Mouse (Mus musculus) frontal cortex, postnatal 36 days (tissue): ENCODE results near the gene Lyar.

Source experiments
- DNase-seq, 2 experiments: peaks; one replicate each; pipeline ENCODE4 v3.0.0; 2022; ENCODE audit warnings: low spot score in 2 of 2

Lyar gene

DNA sequence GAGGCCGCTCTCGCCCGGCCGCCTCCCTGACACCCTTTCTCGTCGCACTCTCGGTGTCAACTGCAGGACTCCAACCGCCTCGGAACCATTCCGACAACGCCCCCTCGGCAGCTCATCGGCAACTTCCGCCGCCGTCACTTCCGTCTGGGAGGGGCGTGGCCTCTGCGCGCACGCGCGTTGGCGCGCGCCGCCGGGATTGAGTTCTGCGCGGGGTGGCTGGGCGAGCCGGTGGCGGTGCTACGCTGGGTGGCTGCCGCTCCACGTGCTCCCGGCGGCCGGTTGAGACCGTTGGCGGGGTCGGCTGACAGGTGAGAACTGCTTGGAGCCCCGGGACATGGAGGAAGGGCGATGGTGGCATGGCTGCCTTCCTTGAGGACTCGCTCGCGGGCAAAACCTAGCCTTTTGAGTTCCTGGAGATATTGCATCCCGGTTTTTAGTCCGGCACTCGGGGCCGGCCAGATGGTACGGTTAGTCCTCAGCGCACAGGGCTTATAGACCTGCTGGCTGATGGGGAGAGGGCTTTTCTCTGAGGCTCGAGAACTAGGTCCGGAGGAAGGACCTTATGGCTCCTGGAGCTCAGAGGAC is at the start of gene Lyar, which contains the start of gene Zbtb49:
Lyar (plus strand) TSS at position 143 of the 585 bp plus-strand sequence.
Zbtb49 (minus strand) TSS at position 130 of the 585 bp plus-strand sequence.
- DNase-seq, result peak; percentile 94 to 95

DNA sequence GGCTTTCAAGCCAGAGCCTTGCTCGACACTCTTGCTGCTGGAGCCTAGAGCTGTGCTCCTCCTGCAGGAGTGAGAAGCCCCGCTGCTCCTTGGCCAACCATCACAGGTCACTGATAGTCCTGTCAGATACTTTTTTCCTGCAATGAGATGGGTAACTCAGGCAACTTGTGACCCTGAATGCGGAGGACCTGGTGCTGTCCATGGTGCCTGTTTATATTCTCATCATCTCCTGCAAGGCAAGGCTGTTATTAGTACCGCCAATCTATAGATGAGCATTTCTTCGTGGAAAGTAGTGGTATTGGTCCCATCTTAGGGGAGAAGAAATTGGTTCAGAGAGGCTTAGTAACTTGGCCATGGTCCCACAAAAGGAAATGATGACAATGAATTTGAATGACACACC is 46.5 kb upstream of the Lyar start:
- DNase-seq, result no peak

DNA sequence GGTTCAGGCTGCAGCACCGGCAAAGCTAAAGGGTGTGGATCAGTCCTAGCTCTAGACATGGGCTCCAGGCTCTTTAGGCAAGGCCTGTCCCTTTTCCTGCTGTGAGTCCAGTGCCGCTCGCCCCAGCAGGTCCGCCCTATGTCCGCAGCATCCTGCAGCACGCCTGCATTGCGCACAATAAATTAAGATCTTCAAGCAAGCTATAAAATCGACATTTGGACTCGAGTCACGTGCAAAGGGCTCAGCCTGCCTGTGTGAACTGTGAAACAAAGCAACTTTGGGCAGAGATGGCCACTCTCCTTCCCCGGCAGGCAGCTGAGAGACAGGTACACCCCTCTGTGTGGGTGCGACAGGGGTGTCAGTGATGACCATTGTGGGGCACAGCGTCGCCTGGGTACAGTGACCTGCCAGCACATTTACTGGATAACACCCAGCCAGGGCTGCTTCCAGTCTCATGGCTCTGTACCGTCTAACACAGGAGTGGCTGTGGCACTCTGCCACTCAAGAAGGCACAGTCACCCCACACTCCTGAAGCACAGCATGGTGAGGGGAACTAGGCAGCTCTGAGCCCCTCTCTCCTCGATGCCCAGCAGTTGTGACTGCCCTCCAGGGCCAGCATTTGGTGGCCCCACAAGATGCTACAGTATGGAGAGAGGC is 45.9 kb upstream of the Lyar start:
- DNase-seq, result no peak

DNA sequence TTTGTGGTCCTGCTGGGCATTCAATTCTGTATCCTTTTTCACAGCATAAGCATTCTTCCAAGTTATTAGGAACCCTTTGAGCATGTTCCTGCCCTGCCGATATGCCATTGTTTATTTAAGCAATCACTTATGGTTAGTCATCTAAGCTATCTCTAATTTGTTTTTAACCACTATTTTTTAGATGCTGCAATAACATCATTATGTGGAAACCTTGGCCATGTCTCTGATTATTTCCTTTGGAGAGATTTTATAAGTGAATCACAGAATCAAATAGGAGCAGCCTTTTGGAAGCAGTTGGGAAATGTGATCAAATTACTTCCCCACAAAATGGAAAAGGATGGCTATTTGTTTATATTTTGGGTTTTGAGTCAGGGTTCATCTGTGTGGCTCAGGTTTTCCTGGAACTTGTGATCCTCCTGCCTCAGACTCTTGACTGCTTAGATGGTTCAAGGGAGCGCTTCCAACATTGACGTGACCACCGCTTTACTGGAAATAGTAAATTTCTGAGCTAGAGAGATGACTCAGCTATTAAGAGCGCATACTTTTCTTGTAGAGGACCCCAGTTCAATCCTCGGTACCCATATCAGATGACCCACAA is 35.5 kb upstream of the Lyar start:
- DNase-seq, result no peak

DNA sequence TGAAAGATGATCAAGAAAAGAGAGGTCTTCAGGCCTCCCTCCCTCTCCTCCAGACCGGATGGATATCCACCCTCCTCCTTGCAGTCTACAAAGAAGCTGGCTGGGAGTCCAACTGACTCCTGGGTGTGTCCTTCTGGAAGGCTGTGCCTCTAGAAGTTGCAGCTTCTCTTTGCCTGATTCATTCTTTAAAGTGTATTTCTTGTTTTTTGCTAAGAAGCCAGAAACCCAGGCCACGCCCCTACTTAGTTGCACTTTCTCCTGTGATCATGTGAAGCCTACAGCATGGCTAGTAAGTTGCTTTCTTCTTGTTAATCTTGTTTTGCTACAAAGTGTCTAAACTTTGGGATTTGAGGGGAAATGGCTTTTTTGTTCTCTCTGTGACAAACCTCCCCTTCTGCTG is 33.3 kb upstream of the Lyar start:
- no peak for DNase-seq

DNA sequence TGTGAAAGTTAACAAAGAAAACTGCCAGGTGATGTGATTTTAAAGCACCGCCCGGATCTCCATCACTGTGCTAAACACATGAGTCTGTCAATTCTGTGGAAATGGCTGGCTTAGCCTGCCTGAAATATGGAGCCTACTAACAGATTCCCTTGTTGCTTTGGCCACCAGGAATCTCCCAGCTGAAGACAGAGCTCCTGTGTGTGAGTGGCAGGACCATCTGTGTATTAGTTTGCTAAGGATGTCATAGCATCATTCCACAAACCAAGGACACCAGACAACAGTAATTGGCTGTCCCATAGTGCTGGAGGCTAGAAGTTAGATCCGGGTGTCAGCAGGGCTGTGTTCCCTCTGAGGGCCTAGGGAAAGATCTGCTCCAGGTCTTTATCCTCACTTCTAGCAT is 29.4 kb upstream of the Lyar start:
- no peak for DNase-seq

DNA sequence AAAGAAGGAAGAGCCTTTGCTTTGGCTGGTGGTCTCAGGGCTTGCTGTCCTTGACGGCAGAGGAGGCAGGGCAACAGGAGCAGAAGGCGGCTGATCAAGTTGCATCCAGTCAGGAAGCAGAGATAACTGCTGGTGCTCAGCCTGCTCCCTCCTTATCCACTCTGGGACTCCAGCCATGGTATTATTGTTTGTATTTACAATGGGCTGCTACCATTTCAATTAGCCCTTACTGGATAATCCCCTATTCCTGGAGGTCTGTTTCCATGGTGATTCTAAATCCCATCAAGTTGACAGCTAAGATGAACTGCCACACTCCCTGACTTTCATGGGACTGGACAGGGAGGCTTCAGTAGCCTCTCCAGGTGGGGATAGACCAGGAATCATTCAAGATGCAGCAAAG is 25.3 kb upstream of the Lyar start:
- DNase-seq, result no peak

DNA sequence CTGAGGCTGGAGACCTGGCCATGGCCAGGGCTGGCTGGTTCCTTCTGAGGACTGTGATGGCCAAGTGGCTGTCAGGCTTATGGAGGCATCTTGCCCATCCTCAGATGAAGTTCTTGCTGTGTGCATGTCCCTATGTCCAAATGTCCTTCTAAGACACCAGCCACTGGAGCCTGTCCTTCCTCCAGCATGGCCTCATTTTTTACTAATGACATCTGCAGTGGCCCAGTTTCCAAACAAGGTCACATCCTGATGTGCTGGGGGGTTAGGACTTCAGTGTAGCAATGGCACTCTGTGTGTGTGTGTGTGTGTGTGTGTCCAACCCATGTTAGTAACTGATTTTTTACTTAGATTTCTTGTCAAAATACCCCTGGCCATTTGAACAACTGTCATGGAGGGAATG is 24.3 kb upstream of the Lyar start:
- no peak for DNase-seq

DNA sequence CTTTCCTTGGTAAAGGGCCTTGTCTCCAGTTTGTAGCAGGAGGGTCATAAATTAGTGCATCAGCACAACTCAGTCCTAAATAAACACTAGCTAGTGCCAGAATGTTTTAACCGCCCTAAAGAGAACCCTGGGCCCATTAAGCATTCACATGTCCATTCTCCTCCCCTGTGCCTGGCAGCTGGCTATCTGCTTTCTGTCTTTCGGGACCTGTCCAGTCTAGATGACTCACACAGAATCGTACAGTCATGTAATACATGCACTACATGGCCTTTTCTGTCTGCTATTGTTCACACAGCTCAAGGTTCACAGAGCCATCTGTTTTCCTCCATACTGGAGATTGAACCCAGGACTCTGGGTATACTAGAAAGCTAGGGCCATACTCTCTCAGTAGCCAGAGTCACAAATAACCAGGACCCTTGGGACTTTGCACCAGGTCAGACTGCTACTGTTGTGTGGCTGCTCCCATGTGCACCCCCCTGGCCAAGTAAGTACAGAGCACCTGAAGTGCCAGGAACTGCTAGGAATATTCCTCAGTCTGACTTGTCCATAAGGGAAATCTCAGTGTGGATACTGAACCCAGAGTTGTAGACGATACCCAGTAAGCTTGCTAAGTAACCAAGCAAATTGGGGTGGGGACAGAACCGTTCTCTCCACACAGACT is 23.3 kb upstream of the Lyar start:
- DNase-seq, result no peak

DNA sequence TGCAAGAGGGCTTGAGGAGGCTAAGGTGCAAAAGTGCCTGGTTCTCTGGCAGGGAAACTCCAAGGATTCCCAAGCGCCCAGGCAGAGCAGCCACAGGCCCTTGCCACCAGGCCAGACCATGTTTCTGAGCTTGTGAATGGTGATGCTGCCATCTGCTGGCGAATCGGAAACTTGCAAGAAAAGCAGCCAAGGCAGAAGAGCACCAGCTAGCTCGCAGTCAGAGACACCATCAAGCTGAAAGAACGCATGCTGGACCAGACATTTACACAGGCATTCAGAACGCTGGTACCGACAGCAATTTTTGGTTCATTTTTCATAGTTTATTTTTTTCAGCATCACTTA is 22.8 kb upstream of the Lyar start:
- DNase-seq, result peak; percentile 92 to 93

DNA sequence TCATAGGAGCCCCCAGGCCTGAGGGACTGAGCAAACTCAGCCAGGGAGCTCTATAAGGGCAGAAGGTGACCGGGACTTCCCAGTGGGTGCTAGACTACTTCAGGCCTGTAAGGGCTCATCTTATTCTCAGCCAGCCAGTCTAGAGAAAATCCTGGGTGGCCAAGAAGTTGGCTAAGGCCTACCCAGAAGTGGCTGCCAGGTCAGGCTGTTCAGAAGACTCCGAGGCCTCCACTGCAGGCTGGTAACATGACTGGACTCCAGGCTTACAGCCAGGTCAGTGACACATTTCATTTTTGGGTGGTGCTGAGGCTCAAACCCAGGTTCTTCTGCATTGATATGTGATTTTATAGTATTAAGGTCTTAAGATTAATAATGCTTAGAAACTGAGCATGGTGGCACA is 20.6 kb upstream of the Lyar start:
- no peak for DNase-seq

DNA sequence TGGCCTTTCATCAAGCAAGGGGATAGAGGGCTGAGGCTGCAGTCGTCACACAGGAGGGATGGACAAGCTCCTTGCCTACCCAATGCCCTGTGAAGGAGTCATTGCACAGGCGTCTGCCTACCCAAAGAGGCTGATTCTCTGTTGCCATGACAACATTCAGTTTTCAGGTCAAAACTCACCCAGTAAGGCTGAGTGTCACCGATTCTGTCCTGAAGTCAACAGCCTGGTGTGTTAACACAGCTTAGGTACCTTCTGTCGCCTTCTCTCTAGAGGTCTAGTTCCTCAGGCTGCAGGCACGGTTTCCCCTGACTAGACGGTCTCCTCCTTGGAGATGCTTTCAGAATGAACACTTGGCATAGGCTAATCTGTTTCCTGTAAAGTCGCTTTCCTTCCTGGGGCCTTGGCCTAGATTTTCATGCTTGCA is 15.0 kb upstream of the Lyar start:
- peak; percentile 31 to 40 for DNase-seq

DNA sequence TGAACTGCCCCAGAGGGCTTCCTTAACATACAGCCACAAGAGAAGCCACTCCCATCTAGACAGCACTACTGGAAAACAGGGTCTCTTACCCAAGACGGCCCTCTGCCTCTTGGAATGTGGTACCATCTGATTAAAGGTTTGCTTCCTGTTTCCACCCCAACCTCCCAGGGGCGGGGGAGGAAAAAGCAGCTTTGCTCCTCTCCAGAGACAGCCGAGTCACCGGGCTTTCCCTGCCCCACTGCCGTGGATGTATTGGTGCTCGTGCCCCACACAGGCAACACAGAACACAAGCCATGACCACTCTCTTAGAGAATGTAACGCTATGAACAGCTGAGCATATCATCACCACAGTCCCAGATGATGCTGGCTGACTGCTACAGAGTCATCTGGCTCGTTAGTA is 11.3 kb upstream of the Lyar start:
- no peak for DNase-seq

DNA sequence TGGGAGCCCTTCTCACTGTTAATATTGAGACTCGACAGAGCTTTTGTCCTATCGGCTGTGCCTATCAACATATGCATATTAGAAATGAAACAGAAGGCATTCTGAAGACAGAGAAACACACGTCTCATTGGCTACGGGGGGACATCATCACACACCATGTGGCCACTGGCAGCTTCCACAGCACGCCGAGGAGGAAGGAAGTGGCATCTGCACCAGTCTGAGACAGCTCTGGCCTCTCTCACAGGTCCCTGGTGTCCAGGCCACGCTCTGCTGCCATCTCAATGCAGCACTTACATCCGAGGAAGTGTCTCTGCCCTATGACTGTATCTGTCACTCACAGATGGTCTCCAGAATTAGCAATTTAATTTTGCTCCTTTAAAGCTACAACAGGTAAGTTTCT is 8.6 kb upstream of the Lyar start:
- DNase-seq, result no peak

DNA sequence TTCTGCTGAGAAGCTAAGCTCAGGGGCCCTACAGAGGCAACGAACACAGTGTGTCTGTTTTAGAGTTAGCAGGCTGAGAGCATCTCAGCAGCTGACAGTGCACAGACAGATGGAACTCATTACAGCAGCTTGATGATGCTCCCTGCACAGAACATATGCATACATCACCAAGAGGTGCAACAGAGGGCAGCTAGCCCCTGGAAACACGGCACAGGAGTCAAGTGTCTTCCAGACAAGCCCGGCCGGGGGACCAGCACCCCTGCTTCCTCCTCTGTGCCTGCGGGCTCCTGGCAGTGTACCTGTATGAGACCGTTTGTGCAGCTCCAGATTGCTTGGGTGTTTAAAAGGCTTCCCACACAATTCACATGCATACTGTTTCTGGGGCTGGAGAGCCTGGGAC is 7.3 kb upstream of the Lyar start:
- DNase-seq, result no peak

DNA sequence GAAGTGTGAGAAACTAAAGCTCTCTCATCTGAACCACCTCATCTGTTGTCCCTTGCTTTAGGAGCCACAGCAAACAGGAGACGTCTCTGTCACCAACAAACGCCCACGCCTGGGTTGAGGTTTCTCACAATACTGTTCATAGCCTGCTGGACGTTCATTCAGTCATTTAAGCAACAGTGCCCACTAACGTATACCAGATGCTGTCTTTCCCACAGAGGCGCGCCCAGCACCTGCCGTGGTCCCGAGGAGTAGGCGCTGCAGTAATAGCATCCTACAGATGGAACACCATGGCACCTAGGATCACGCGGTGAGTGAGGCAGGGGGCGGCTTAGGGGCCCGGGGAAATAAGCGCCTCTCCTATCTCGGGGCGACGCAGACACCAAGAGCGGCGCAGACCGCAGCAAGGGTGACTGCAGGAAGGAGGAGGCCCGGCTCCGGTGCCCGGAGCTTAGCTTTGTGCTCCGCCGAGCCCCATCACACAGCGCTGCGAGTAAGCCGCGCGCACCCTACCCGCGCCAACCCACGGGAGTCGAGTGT is 431 bp upstream of the Lyar start:
- no peak for DNase-seq

DNA sequence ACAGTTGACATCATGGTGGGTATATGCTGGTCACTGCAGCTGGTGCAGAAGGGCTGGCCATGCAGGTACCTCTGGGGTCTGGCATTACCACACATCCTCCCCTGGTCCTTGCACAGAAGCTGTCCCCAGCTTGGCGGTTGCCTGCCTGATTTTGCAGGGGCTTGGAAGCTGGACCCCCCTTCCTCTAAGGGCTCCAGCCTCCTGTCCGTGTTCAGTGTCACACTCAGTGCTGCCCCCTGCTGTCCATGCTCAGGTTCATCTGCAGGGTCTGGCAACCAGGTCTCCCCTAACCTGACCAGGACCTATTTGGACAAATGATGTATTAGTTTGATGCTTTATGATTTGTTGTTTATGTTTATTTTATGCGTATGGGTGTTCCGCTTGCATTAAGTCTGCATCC is 15.2 kb downstream of the Lyar start:
- peak; percentile 28 to 41 for DNase-seq

DNA sequence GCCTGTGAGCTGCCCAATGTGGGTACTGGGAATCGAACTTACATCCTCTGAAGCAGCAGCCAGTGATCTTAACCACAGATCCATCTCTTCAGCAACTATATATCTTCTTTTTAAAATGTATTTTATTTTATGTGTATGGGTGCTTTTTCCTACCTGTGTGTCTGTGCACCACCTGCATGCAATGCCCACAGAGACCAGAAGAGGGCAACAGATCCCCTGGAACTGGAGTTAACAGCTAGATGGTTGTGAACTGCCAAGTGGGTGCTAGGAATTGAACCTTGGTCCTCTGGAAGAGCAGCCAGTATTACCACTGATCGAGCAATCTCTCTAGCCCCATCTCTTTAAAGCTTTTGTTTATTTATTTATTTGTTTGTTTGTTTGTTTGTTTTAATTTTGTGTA is 16.4 kb downstream of the Lyar start:
- DNase-seq, result no peak

DNA sequence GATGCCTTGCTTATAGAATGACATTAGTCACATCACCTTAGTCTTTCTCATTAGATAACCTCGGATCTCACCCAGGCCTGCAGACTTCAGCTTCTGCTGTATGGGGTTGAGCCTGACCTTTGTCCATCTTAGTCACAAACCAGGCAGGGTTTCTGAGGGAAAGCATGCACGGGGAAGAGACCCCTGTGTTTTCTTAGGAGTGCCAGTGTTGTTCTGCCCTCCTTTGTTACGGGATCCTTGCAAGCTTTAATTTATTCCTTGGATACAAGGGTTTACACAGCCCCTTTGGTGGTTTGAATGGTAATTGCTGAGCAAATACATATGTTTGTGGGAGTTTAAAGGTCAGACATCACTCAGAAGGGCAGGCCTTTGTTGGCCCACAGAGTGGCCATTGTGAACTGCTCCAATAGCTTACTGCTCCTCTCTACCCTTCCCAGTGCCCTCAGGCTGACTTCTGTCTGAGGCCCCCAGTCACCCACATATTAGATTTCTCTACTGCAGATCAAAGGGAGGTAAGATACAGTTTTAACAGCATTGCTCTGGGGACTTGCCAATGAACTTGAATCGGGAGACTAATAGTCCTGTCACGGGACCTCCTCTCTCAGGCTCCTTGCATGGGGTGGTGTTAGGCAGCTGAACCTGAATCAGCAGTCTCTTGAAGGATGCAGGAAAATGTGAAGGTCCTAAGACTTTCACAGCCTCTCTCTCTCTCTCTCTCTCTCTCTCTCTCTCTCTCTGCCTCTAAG is 20.6 kb downstream of the Lyar start:
- no peak for DNase-seq

DNA sequence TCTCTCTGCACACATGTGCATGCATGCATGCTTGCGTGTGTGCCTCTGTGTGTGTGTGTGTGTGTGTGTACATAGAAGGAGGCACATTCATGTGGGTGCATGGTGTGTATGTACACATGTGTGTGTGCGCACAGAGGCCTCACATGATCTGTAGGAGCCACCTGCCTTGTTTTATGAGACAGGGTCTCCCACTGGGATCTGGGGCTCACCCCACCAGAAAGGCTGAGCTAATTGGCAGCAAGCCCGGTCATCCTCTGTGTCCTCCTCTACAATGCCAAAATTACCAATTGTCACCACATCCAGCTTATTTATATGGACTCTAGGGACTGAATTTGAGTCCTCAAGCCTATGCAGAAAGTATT is 21.2 kb downstream of the Lyar start:
- no peak for DNase-seq

DNA sequence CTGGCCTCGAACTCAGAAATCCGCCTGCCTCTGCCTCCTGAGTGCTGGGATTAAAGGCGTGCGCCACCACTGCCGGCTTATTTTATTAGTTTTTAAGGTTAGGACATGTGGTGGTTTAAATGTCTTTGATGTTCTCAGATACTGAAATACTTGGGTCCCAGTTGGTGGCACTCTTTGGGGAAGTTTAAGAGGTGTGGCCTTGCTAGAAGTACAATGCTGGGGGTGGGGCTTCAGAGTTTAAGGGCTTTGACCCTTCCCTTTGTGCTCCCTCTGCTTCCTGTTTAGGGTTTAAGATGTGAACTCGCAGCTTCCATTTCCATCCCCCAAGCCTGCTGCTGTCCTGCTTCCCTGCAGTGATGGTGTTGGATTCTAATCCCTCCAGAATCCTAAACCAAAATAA is 21.7 kb downstream of the Lyar start:
- no peak for DNase-seq

DNA sequence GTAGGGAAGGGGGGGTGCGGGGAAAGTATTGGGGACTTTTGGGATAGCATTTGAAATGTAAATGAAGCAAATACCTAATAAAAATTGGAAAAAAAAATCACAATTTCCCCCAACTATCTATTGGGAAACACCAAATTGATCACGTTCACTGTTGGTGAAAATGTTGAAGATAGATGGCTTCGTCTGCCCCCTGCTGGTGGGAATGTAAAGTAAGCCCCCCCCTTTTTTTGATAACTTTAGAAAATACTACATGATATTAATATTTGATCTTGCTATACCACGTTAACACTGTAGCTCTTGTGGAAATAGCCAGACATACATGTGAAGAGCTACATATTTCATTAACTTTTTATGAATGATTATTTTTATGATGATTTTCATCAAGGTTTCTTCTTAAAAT is 34.9 kb downstream of the Lyar start:
- no peak for DNase-seq
